Mouse (Mus musculus): ENCODE data around the gene Vmn1r49.
"Not testable (repeated sequence)": the region's sequence is repeated elsewhere in the genome, so short reads cannot be mapped to it uniquely, and the experiment has no call there.

The Vmn1r49 gene

DNA sequence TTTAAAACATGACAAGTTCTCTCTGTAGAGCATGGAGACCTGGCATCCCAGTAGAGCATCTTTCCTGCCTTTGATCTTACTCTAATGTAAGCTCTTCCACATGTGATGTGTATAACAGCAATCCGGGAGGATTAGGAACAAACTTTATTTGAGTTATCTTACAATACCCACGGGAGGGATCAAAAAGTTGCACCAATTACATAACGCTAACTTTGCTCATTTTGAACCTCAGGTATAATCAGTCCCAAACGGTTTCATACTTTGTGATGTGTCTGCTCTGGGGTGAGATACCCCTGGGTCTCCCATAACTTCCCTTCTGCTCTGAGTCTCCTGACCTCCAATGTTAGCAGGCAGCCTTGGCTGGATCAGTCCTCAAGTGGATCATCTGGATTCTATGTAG lies at the start of gene Vmn1r49:
Gene Vmn1r49 (minus strand): TSS at position 101 of the 400 bp plus-strand sequence.
- no peak for DNase-seq (ENCODE audit: low spot score)

DNA sequence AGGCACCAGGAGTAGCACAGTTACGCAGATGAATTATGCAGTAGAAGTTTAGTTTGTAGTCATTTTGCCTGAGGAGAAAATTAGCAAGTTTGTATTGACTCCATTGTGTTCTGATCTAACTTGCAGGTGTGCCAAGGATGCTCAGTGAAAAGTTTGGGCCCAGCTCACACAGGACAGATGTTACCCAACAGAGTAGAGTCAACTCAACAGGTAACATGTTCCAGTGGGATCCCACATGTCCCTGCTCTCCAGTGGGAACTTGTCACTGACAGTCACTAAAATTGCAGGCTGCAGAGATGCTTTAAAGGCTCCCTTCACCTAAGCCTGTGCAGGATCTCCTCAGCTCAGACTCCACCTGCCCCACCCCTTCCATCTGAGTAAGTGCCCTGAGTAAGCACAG lies 44.0 kb upstream of the Vmn1r49 start, which contains the start of gene Vmn1r51:
Gene Vmn1r51 (plus strand): TSS at position 301 of the 400 bp plus-strand sequence.
- not testable (repeated sequence) for DNase-seq (ENCODE audit: low spot score)

DNA sequence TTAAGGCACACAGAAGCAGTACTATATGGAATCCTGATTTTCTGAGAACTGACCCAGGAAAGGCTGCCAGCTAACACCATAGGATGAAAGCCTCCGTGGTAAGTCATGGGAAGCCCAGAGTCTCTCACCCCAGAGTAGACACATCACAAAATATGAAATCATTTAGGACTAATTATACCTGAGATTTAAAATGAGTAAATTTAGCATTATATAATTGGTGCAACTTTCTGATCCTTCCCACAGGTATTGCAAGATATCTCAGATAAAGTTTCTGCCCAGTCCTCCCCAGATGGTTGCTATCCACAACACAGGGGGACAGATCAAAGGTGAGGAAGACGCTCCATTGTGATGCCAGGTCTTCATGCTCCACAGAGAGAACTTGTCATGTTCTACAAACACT lies 22.8 kb upstream of the Vmn1r49 start, which contains the start of gene Vmn1r50:
Gene Vmn1r50 (plus strand): TSS at position 301 of the 400 bp plus-strand sequence.
- no peak for DNase-seq (ENCODE audit: low spot score)

GRCm38 (mm10) chr6:90100566-90100965 lies 22.3 kb upstream of the Vmn1r49 start:
- no peak for DNase-seq (ENCODE audit: low spot score)

DNA sequence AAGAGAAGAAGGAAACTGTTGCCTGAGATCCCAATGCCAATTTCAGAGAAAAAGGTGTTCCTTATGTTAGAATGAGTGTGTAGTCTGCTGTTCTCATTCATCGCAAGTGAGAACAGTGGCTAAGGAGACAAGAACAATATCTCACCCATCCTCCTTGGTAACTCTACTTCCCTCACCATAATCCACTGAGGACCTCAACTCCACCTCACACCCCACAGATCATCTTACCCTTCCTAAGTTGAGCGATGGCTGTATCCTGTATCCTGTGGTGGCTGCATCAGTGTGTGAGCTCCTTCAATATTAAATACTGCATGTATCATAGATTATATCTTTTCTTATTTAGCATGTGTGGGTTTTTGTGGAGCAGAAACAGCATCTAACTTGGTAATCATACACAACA lies 41.6 kb downstream of the Vmn1r49 start, which contains the start of gene Vmn1r48:
Gene Vmn1r48 (minus strand): TSS at position 101 of the 400 bp plus-strand sequence.
- not testable (repeated sequence) for DNase-seq (ENCODE audit: low spot score)

Data from testis, postnatal 10 days (tissue).